5 mouse cellular contexts compared by ENCODE assay signal in genomic region chr8:77375999-77376398, GRCm38 (mm10).
"Had no signal": no experiment of that assay in that cellular context is flagged by ENCODE, and none has a peak within 500 bp of the region (broad histone marks: within the 10 kb centered on the region; RNA-seq: fewer than 3 reads in every experiment).

No protein-coding gene starts in this region.

- ATAC-seq: liver, postnatal 0 days had no signal

- H3K9me3 ChIP-seq: limb, embryonic 12.5 days; liver, embryonic 13.5 days; neural tube, embryonic 12.5 days had no signal

- H3K4me2 ChIP-seq: limb, embryonic 12.5 days; liver, embryonic 13.5 days; neural tube, embryonic 12.5 days had no signal

- DNase-seq: liver, embryonic 13.5 days; liver, postnatal 0 days had no signal

- H3K4me3 ChIP-seq: limb, embryonic 12.5 days; liver, embryonic 13.5 days; neural tube, embryonic 12.5 days had no signal

- H3K36me3 ChIP-seq: neural tube, embryonic 12.5 days had no signal

- H3K9ac ChIP-seq: limb, embryonic 12.5 days; liver, embryonic 13.5 days; liver, postnatal 0 days; neural tube, embryonic 12.5 days had no signal

- H3K27ac ChIP-seq: limb, embryonic 12.5 days; liver, embryonic 13.5 days; neural tube, embryonic 12.5 days; stomach, postnatal 0 days had no signal

- H3K27me3 ChIP-seq: limb, embryonic 12.5 days; liver, embryonic 13.5 days; neural tube, embryonic 12.5 days had no signal

- H3K4me1 ChIP-seq: neural tube, embryonic 12.5 days had no signal
